Mouse (Mus musculus) neural tube, embryonic 10.5 days (tissue): ENCODE measurements around the gene Tmigd3.
A peak's percentile ranks its signal among the peaks of the same experiment; 100 is the strongest.

ENCODE experiments used
- DNase-seq: peaks from one replicate; pipeline ENCODE4 v3.0.0-alpha.2; 2017; ENCODE audit warnings: low spot score; ENCODE audit errors: extremely low spot score

Gene Tmigd3

DNA sequence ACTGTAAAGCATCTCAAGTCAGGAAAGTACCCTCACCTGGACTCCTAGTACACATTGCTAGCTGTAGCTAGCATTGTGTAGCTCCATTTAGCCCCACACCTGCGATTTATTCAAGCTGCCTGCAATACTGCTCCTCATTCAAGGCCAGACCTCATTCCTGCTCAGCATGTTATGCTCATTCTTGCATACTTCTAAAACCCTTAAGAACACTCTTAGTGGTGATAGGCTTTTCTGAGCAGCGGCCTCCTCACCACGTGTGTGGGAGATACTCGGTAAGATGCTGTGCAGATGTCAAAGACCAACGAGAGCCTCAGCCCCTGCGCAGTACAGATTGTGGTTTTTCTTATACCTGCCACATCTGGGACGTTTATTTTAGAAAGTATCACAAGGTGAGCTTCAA lies 59.1 kb downstream of the Tmigd3 start:
- DNase-seq = no peak

DNA sequence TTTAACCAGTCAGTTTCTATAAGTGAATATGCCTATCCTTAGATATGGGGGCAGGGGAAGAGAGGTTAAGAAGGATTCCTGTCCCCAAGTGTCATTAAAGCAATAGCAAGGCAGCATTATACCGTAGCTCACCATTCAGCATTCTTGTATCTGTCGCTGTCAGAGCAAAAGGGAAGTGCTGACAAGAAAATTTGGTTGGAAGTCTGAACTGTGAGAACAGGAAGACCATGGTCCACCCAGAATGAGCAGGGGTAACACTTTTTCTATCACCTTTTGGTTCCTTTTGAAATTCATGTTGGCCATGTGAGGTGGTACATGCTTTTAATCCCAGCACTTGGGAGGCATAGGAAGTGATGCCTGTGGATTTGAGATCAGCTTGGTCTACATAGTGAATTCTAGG lies 60.4 kb downstream of the Tmigd3 start:
- no peak for DNase-seq

DNA sequence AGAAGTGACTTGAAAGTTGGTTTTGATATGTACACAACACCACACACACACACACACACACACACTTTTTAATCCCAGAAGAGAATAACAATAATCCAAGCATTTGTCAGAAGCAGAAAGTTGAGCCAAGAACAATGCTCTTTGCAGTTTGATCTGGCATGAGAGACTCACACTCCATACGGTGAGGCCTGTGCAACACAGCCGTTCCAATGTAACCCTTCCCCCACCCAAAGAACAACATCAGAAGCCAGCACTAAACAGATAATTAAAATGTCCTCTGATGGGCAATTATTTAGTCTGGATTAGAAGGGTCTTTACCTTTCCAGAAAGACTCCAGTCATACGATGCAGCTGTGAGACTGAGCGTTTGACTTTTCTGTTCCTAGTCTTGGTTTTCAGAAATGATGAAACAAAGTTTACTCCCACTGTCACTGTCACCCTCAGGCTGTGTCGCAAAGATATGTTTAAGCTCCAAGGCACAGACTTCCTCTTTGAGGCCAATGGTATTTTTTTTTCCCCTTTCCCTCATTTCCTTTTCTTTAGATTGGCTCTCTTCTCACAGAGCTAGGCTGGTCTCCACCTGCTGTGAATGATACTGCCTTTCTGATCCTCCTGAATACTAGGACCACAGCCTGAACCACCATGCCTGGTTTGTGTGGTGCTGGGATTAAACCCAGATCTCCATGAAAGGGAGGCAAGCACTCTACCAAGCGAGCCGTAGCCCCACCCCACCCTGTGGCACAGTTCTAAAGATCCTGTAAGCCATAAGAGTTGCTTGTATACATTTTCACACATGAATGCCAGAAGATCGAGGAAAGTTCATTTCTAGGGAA lies 61.8 kb downstream of the Tmigd3 start, which contains the start of gene I830077J02Rik:
TSS of gene I830077J02Rik (minus strand) at position 425 of the 832 bp plus-strand sequence.
- no peak for DNase-seq

DNA sequence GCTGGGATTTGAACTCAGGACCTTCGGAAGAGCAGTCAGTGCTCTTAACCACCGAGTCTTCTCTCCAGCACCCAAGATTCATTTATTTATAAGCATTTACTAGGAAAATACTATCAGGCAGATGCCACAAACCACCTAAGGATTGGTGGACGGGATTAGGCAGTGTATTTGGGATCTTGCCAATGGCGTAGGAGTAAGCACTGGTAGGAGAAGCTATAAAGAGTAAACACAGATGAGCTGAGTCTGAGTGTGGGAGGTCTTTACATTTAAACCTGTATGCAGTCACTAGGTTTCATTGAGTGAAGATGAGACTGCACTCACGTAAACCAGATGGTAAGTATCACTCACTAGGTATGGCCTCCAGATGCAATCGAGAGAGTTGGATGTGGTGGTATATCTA lies 63.2 kb downstream of the Tmigd3 start:
- DNase-seq = no peak

DNA sequence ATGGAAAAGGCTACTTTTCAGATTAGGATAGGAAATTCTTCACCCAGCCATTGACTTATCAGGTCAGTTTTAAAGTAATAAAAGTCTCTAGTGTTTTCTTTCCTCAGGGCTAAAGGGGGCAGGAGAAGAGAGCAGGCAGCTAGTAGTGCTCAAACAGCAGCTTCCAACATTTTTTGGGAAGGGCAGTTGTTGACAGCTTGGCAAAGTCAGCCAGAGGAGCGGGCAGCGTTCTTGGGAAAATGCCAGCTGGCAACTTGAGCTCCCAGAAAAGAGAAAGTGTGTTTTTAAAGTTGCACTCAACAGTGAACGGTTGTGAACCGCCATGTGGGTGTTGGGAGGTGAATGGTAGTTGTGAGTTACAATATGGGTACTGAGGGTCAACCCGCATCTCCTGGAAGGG lies 64.3 kb downstream of the Tmigd3 start:
- DNase-seq = no peak

DNA sequence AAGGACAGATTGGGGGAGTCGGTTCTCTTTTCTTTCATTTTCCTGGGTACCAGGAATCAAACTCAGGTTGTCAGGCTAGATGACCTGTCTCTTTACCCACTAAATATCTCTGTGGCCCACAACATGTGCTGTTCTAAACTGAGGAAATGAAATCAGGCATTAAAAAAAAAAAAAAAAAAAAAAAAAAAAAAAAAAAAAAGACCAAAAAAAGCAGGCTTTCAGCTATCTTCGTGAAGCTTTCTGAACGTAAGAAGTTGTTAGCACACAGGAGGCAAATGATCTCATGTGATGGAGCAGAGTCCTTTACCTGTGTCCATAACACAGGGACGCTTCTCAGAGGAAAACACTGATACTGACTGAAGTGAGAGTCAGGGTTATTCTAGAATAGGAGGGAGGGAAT lies 65.4 kb downstream of the Tmigd3 start:
- no peak for DNase-seq

DNA sequence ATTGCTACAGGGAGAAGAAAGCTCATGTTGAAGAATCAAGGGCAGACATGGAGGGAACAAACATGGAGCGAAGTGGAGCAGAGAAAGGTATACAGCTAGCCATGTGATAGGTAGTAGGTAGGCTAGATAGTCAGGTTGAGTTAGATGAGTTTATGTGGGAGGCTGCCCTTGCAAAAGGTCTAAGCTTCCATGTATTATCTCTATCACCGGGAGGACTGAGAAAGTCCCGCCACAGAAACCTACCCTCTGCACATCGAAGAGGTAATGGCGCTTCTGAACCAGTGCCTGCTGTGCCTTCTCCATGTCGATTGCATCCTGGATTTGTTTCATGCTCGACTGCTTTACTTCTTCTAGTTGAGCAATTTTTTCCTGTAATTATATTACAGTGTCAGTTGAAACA lies 80.6 kb downstream of the Tmigd3 start:
- DNase-seq = no peak

DNA sequence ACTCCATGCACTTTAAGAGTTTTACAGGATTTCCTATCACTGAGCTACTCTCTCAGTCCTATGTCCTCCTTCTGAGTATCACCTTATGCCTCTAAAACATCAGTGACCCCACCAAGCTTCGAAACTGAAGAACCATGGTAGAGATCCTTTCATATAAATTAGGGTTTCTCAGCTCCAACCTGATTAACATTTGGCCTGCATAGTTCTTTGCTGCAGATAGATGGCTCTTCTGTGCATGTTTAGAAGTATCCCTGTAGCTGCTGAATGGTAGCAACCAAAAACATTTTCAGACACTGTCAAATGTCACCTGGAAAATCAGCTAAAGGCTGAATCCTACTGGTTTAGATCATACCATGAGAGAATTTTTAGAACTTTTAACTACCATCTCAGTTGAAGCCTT lies 86.5 kb downstream of the Tmigd3 start:
- no peak for DNase-seq

DNA sequence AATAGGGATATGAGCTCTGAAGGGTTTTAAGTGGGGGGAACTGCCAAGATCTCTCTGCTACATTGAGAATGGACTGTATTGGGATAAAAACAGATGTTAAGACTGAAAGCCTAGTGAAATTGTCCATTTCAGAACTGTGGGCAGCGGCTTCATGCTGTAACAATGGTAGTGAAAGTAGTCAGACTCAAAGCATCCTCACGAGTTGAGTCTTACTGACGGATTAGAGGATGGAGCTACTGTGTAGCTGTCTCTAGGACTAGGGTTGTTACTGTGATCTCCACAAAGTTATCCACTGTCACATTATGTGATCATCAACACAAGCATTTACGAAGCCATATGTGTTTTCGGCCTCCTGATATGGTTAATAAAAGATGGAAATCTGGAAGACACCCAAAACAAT lies 87.5 kb downstream of the Tmigd3 start:
- DNase-seq = no peak

DNA sequence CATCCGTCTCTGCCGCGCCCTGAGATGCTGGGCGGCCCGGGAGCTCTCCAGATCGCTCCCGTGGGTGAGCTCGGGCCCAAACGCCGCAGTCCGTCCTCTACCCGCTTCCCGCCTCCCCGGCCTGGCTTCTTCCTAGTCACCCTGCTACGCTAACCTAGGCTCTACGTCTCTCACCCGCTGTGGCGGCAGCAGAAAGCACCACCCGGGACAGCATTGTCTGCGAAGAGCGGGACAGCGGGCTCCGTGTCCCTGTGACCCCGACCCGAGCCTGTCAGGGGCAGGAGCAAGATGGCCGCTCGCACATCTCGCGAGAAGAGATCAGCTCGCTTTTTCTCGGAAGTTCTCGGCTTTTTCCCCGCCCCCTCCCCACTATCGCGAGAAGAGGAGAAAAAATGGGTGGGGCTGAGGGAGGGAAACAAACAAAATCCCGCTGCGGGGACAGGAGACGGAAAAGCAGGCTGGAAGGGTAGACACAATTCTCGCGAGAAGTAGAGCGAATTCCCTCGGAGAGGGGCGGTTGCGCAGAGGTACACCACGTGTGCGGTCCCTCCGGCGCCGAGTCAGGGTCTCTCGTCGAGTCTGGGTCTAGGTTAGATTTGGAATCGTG lies 88.4 kb downstream of the Tmigd3 start, which contains the start of gene Wdr77:
TSS of gene Wdr77 (plus strand) at position 396 of the 607 bp plus-strand sequence.
- DNase-seq = peak; percentile 100

DNA sequence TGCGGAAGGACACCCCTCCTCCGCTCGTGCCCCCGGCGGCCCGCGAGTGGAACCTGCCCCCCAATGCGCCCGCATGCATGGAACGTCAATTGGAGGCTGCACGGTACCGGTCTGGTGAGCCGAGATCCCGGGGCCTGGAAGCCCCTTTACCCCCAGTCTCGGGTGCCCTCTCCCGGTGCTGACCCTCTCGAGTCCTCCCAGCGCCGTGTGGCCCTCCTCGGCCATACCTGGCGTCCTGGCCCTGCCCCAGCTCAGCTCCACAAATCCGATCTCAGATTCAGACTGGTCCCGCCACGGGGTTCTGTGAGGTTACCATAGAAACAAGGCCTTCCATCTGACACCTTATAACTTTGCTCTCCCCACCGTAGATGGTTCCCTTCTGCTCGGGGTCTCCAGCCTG lies 88.9 kb downstream of the Tmigd3 start:
- no peak for DNase-seq

DNA sequence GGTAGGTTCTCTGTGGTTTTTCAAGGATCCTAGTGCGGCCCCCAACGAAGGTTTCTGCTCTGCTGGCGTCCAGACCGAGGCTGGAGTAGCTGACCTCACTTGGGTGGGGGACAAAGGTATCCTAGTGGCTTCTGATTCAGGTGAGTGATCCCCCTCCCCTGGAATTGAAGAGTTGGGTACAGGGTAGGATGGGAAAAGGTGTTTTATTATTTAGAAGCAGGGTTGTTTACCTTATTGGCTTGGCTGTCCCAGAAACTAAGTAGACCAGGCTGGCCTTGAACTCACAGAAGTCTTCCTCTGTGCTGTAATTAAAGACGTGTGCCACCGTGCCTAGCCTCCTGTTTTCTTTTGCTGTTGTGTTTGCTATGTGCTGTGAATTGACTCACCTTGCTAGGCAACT lies 89.3 kb downstream of the Tmigd3 start, which contains the start of gene Atp5f1:
TSS of gene Atp5f1 (minus strand) at position 101 of the 400 bp plus-strand sequence.
- no peak for DNase-seq

DNA sequence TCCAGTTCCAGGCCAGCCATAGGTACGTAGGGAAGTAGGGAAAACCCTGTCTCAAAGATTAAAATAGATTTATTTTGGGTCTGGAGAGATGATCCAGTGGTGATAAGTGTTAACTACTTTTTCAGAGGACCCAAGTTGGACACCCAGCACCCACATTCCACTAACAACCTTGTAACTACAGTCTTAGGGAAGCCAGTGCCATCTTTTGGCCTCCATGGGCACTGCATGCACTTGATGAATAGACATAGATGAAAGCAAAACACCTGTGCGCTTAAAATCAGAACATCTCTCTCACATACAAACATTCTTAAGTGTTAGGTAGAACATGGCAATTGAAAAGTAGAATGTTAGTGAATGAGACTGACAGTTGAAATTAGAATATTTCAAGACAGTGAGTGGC lies 90.0 kb downstream of the Tmigd3 start:
- no peak for DNase-seq

DNA sequence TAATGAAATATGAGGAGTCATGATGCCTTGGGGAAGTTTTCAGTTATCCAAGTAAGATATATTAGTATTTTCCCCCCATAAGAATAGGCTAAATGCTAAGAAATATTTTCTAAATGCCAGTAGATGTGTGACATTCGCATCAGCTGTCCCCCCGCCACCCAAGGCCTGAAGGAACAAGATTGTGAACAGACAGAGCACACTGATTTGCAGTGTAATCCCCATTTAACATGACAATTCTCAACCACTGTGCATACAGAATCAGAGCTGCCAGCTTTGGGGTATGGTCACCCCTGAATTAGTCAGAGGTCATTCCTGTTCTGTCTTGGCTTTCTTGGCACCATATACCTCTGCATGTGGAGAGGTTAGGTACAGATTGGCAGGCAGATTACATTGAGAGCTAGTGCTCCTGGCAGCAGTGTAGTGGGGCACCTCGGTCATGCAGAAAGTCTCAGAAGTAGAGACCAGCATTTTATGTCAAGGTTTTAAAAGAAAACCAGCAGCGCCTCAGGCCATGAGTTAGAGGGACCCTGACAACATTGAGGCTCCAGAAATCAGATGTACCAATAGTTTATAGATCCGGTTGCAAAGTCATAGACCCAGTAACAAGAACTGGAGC lies 101.2 kb downstream of the Tmigd3 start:
- DNase-seq = no peak

DNA sequence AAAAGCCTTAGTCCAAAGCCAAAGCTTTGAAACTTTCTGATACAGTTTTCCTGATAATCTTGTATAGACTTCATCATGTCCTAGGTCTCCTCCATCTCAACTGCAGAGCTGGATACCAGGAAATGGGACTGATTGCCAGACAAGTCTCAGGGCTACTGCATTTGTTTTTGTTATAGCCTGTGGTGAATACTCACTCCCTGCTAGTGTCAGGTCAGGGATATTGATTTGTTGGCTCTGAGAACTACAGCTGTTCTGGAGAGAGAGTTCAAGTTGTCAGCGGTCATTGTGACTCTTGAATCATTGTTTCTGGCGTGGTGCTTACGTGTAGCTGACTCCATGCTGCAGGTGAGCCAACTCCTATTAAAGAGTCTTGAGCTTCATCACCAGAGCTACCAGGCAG lies 102.7 kb downstream of the Tmigd3 start, which contains the start of gene Ovgp1:
TSS of gene Ovgp1 (plus strand) at position 301 of the 400 bp plus-strand sequence.
- no peak for DNase-seq
